Mouse (Mus musculus) neutrophil, adult 5-6 weeks (primary cell): ENCODE measurements around the gene Zkscan4. TPM values are rescaled to one million over a fixed set of nuclear protein-coding genes. Genes with fewer than 3 reads are reported as not detected.
A peak's percentile ranks its signal among the peaks of the same experiment; 100 is the strongest.
"Not testable (repeated sequence)": the region's sequence is repeated elsewhere in the genome, so short reads cannot be mapped to it uniquely, and the experiment has no call there.

ENCODE experiments used
- ATAC-seq: fragments of 151-379, 151-347 bp; 2 replicates; pipeline ENCODE4 v1.8.0; 2017; ENCODE audit warnings: mild to moderate bottlenecking, moderate TSS enrichment; ENCODE audit not compliant: insufficient number of reproducible peaks, poor library complexity, low FRiP score, severe bottlenecking; ENCODE audit errors: extremely low read depth
- total RNA-seq: library from RNA; stranded (forward); fragments of 200-1000 nt; gene quantifications from 2 replicates; pipeline ENCODE4 v1.2.3, GENCODE M21; 2017

Zkscan4 gene
- total RNA-seq, result not detected in 2 replicates

GRCm38 (mm10) chr13:21478759-21479670 lies at the start of gene Zkscan4, which contains the start of gene Gm10065:
Zkscan4 (plus strand) TSS chr13:21478907.
Gm10065 (minus strand) TSS chr13:21479441.
- not testable (repeated sequence) for ATAC-seq

- ATAC-seq, result no peak
Observed at GRCm38 (mm10) chr13:21435476-21435875, 43.2 kb upstream of the Zkscan4 start.

- ATAC-seq, result peak; percentile 36; the same call in 1 of the 2 replicates
Observed at GRCm38 (mm10) chr13:21440503-21441206, 38.1 kb upstream of the Zkscan4 start, which contains the start of gene Pgbd1. Pgbd1 (minus strand) TSS chr13:21441058.

- ATAC-seq, result no peak
Observed at GRCm38 (mm10) chr13:21441207-21441572, 37.5 kb upstream of the Zkscan4 start.

- no peak for ATAC-seq
Observed at GRCm38 (mm10) chr13:21446796-21447195, 31.9 kb upstream of the Zkscan4 start.

- ATAC-seq, result no peak
Observed at GRCm38 (mm10) chr13:21447856-21448614, 30.7 kb upstream of the Zkscan4 start.

- no peak for ATAC-seq
Observed at GRCm38 (mm10) chr13:21453042-21453441, 25.7 kb upstream of the Zkscan4 start.

GRCm38 (mm10) chr13:21453449-21453848 lies 25.3 kb upstream of the Zkscan4 start, which contains the start of gene Zscan26:
Zscan26 (minus strand) TSS chr13:21453730.
- ATAC-seq, result peak; percentile 84

- ATAC-seq, result no peak
Observed at GRCm38 (mm10) chr13:21454133-21454532, 24.6 kb upstream of the Zkscan4 start.

- ATAC-seq, result no peak
Observed at GRCm38 (mm10) chr13:21456347-21456746, 22.4 kb upstream of the Zkscan4 start.

- not testable (repeated sequence) for ATAC-seq
Observed at GRCm38 (mm10) chr13:21462516-21462915, 16.2 kb upstream of the Zkscan4 start.

- ATAC-seq, result no peak
Observed at GRCm38 (mm10) chr13:21467336-21467735, 11.4 kb upstream of the Zkscan4 start.

- peak; percentile 79 for ATAC-seq
Observed at GRCm38 (mm10) chr13:21468061-21469019, 10.4 kb upstream of the Zkscan4 start, which contains the start of gene Nkapl. Nkapl (minus strand) TSS chr13:21468509.

- no peak for ATAC-seq
Observed at GRCm38 (mm10) chr13:21469097-21469496, 9.6 kb upstream of the Zkscan4 start.

- ATAC-seq, result no peak
Observed at GRCm38 (mm10) chr13:21472427-21472826, 6.3 kb upstream of the Zkscan4 start.

- ATAC-seq, result no peak
Observed at GRCm38 (mm10) chr13:21486881-21487280, 8.2 kb downstream of the Zkscan4 start.

- no peak for ATAC-seq
Observed at GRCm38 (mm10) chr13:21492847-21493246, 14.1 kb downstream of the Zkscan4 start.

- ATAC-seq, result no peak
Observed at GRCm38 (mm10) chr13:21495080-21495479, 16.4 kb downstream of the Zkscan4 start, which contains the start of gene AK157302. AK157302 (plus strand) TSS chr13:21495223.
